Mouse (Mus musculus): Measurements from ENCODE around the gene Tmem44. TPM values are rescaled to one million over a fixed set of nuclear protein-coding genes. Genes with fewer than 3 reads are reported as not detected.

Tmem44 gene
- polyA plus RNA-seq, 1 experiment from 2014 or later: 23.5 TPM

- H3K4me1 ChIP-seq (replicated peaks; ENCODE audit: control insufficient read depth, insufficient read depth, low read length): no peaks in the 10 kb centered on the region
- no peak overlapping the region for H3K4me2 ChIP-seq (ENCODE audit: low read depth, low read length)
- no peaks in the 10 kb centered on the region for H3K27me3 ChIP-seq (ENCODE audit: control insufficient read depth, insufficient read depth, low read depth, low read length)
- H3K4me3 ChIP-seq (ENCODE audit: low read length): no peak overlapping the region
- 78% methylated on average over 6 of the region's 6 CpGs for WGBS
- peaks cover 13% of the 10 kb centered on the region; the same call in 1 of the 2 replicates for H3K36me3 ChIP-seq (ENCODE audit: control insufficient read depth, insufficient read depth, low read length)
- H3K9me3 ChIP-seq (ENCODE audit: control insufficient read depth, low read length): no peaks in the 10 kb centered on the region
- no peak for ATAC-seq (ENCODE audit: low read depth)
- no peak overlapping the region for H3K9ac ChIP-seq (ENCODE audit: low read length)
- no peak overlapping the region for H3K27ac ChIP-seq (ENCODE audit: low read length)
These were observed 7.8 kb downstream of the Tmem44 start for GRCm38 (mm10) chr16:30542826-30543225.

GRCm38 (mm10) chr16:30540107-30541001, 10.3 kb downstream of the Tmem44 start:
- no peak for ATAC-seq (ENCODE audit: low read depth)
- no peak overlapping the region for H3K4me2 ChIP-seq (ENCODE audit: low read depth, low read length)
- no peak overlapping the region for H3K27ac ChIP-seq (ENCODE audit: low read length)

GRCm38 (mm10) chr16:30539433-30539832, 11.2 kb downstream of the Tmem44 start:
- H3K36me3 ChIP-seq (ENCODE audit: control insufficient read depth, insufficient read depth, low read length): no peaks in the 10 kb centered on the region; the same call in 1 of the 2 replicates
- 24% methylated on average over 10 of the region's 10 CpGs for WGBS
- H3K9me3 ChIP-seq (ENCODE audit: control insufficient read depth, low read length): no peaks in the 10 kb centered on the region
- peaks cover 3% of the 10 kb centered on the region; the same call in 1 of the 2 replicates for H3K4me1 ChIP-seq (replicated peaks; ENCODE audit: control insufficient read depth, insufficient read depth, low read length)
- ATAC-seq (ENCODE audit: low read depth): no peak; the same call in 1 of the 2 replicates
- no peaks in the 10 kb centered on the region for H3K27me3 ChIP-seq (ENCODE audit: control insufficient read depth, insufficient read depth, low read depth, low read length)
- H3K27ac ChIP-seq (ENCODE audit: low read length): no peak overlapping the region
- no peak overlapping the region for H3K4me2 ChIP-seq (ENCODE audit: low read depth, low read length)
- H3K9ac ChIP-seq (ENCODE audit: low read length): no peak overlapping the region
- no peak overlapping the region for H3K4me3 ChIP-seq (ENCODE audit: low read length)

More at GRCm38 (mm10) chr16:30540107-30541001, 10.3 kb downstream of the Tmem44 start:
- H3K4me1 ChIP-seq (replicated peaks; ENCODE audit: control insufficient read depth, insufficient read depth, low read length): peaks cover 3% of the 10 kb centered on the region; the same call in 1 of the 2 replicates
- H3K4me3 ChIP-seq (ENCODE audit: low read length): no peak overlapping the region
- no peaks in the 10 kb centered on the region; the same call in 1 of the 2 replicates for H3K36me3 ChIP-seq (ENCODE audit: control insufficient read depth, insufficient read depth, low read length)
- WGBS: 73% methylated on average over 20 of the region's 20 CpGs
- no peak overlapping the region for H3K9ac ChIP-seq (ENCODE audit: low read length)
- H3K9me3 ChIP-seq (ENCODE audit: control insufficient read depth, low read length): no peaks in the 10 kb centered on the region
- H3K27me3 ChIP-seq (ENCODE audit: control insufficient read depth, insufficient read depth, low read depth, low read length): no peaks in the 10 kb centered on the region

- no peak overlapping the region for H3K4me3 ChIP-seq (ENCODE audit: low read length)
- WGBS: 72% methylated on average over 1 of the region's 1 CpGs
- H3K36me3 ChIP-seq (ENCODE audit: control insufficient read depth, insufficient read depth, low read length): no peaks in the 10 kb centered on the region; the same call in 1 of the 2 replicates
- no peaks in the 10 kb centered on the region for H3K27me3 ChIP-seq (ENCODE audit: control insufficient read depth, insufficient read depth, low read depth, low read length)
- no peak overlapping the region for H3K4me2 ChIP-seq (ENCODE audit: low read depth, low read length)
- no peak overlapping the region for H3K27ac ChIP-seq (ENCODE audit: low read length)
- peaks cover 3% of the 10 kb centered on the region; the same call in 1 of the 2 replicates for H3K4me1 ChIP-seq (replicated peaks; ENCODE audit: control insufficient read depth, insufficient read depth, low read length)
- no peak for ATAC-seq (ENCODE audit: low read depth)
- no peaks in the 10 kb centered on the region for H3K9me3 ChIP-seq (ENCODE audit: control insufficient read depth, low read length)
- no peak overlapping the region for H3K9ac ChIP-seq (ENCODE audit: low read length)
These were observed 15.6 kb downstream of the Tmem44 start for GRCm38 (mm10) chr16:30535075-30535474.

GRCm38 (mm10) chr16:30533592-30533991, 17.1 kb downstream of the Tmem44 start:
- Histone ChIP-seq H3K4me1 (replicated peaks; ENCODE audit: control insufficient read depth, insufficient read depth, low read length) (peaks cover 3% of the 10 kb centered on the region; the same call in 1 of the 2 replicates), H3K27ac (ENCODE audit: low read length) (no peak overlapping the region), H3K36me3 (ENCODE audit: control insufficient read depth, insufficient read depth, low read length) (no peaks in the 10 kb centered on the region; the same call in 1 of the 2 replicates), H3K4me3 (ENCODE audit: low read length) (no peak overlapping the region), H3K27me3 (ENCODE audit: control insufficient read depth, insufficient read depth, low read depth, low read length) (no peaks in the 10 kb centered on the region), H3K4me2 (ENCODE audit: low read depth, low read length) (no peak overlapping the region), H3K9ac (ENCODE audit: low read length) (no peak overlapping the region), H3K9me3 (ENCODE audit: control insufficient read depth, low read length) (no peaks in the 10 kb centered on the region)
- WGBS: 60% methylated on average over 4 of the region's 4 CpGs
- ATAC-seq (ENCODE audit: low read depth): no peak

GRCm38 (mm10) chr16:30532929-30533328, 17.7 kb downstream of the Tmem44 start:
- peaks cover 3% of the 10 kb centered on the region; the same call in 1 of the 2 replicates for H3K4me1 ChIP-seq (replicated peaks; ENCODE audit: control insufficient read depth, insufficient read depth, low read length)
- H3K27me3 ChIP-seq (ENCODE audit: control insufficient read depth, insufficient read depth, low read depth, low read length): no peaks in the 10 kb centered on the region
- H3K27ac ChIP-seq (ENCODE audit: low read length): no peak overlapping the region
- peak; percentile 47 for ATAC-seq (ENCODE audit: low read depth)
- H3K9ac ChIP-seq (ENCODE audit: low read length): no peak overlapping the region
- H3K36me3 ChIP-seq (ENCODE audit: control insufficient read depth, insufficient read depth, low read length): no peaks in the 10 kb centered on the region; the same call in 1 of the 2 replicates
- no peak overlapping the region for H3K4me2 ChIP-seq (ENCODE audit: low read depth, low read length)
- no peaks in the 10 kb centered on the region for H3K9me3 ChIP-seq (ENCODE audit: control insufficient read depth, low read length)
- 33% methylated on average over 1 of the region's 1 CpGs for WGBS
- no peak overlapping the region for H3K4me3 ChIP-seq (ENCODE audit: low read length)

GRCm38 (mm10) chr16:30531761-30532406, 18.8 kb downstream of the Tmem44 start:
- Histone ChIP-seq H3K9ac (ENCODE audit: low read length) (no peak overlapping the region), H3K27me3 (ENCODE audit: control insufficient read depth, insufficient read depth, low read depth, low read length) (no peaks in the 10 kb centered on the region), H3K4me2 (ENCODE audit: low read depth, low read length) (peak overlapping the region; percentile 14; the same call in 1 of the 2 replicates), H3K27ac (ENCODE audit: low read length) (no peak overlapping the region), H3K4me3 (ENCODE audit: low read length) (no peak overlapping the region), H3K4me1 (replicated peaks; ENCODE audit: control insufficient read depth, insufficient read depth, low read length) (peaks cover 3% of the 10 kb centered on the region; the same call in 1 of the 2 replicates), H3K9me3 (ENCODE audit: control insufficient read depth, low read length) (no peaks in the 10 kb centered on the region), H3K36me3 (ENCODE audit: control insufficient read depth, insufficient read depth, low read length) (no peaks in the 10 kb centered on the region; the same call in 1 of the 2 replicates)
- 33% methylated on average over 20 of the region's 20 CpGs for WGBS
- peak; percentile 41; the same call in 1 of the 2 replicates for ATAC-seq (ENCODE audit: low read depth)

- no peak overlapping the region for H3K4me2 ChIP-seq (ENCODE audit: low read depth, low read length)
- H3K27me3 ChIP-seq (ENCODE audit: control insufficient read depth, insufficient read depth, low read depth, low read length): no peaks in the 10 kb centered on the region
- no peaks in the 10 kb centered on the region for H3K9me3 ChIP-seq (ENCODE audit: control insufficient read depth, low read length)
- WGBS: 43% methylated on average over 4 of the region's 4 CpGs
- no peak overlapping the region for H3K27ac ChIP-seq (ENCODE audit: low read length)
- no peak overlapping the region for H3K4me3 ChIP-seq (ENCODE audit: low read length)
- no peaks in the 10 kb centered on the region; the same call in 1 of the 2 replicates for H3K36me3 ChIP-seq (ENCODE audit: control insufficient read depth, insufficient read depth, low read length)
- H3K9ac ChIP-seq (ENCODE audit: low read length): no peak overlapping the region
- ATAC-seq (ENCODE audit: low read depth): no peak
- H3K4me1 ChIP-seq (replicated peaks; ENCODE audit: control insufficient read depth, insufficient read depth, low read length): peaks cover 1% of the 10 kb centered on the region; the same call in 1 of the 2 replicates
These were observed 19.8 kb downstream of the Tmem44 start for GRCm38 (mm10) chr16:30530815-30531214.

GRCm38 (mm10) chr16:30528386-30528785, 22.3 kb downstream of the Tmem44 start:
- H3K4me1 ChIP-seq (replicated peaks; ENCODE audit: control insufficient read depth, insufficient read depth, low read length): no peaks in the 10 kb centered on the region
- H3K27ac ChIP-seq (ENCODE audit: low read length): no peak overlapping the region
- ATAC-seq (ENCODE audit: low read depth): no peak
- H3K36me3 ChIP-seq (ENCODE audit: control insufficient read depth, insufficient read depth, low read length): no peaks in the 10 kb centered on the region; the same call in 1 of the 2 replicates
- H3K9ac ChIP-seq (ENCODE audit: low read length): no peak overlapping the region
- WGBS: 78% methylated on average over 8 of the region's 8 CpGs
- no peaks in the 10 kb centered on the region for H3K9me3 ChIP-seq (ENCODE audit: control insufficient read depth, low read length)
- no peak overlapping the region for H3K4me2 ChIP-seq (ENCODE audit: low read depth, low read length)
- no peaks in the 10 kb centered on the region for H3K27me3 ChIP-seq (ENCODE audit: control insufficient read depth, insufficient read depth, low read depth, low read length)
- H3K4me3 ChIP-seq (ENCODE audit: low read length): no peak overlapping the region
